ENCODE assay signal across 9 mouse cellular contexts in genomic region chr12:26331048-26331447, GRCm38 (mm10).
DNase-seq lines count a peak whose midpoint lies in the region; ATAC-seq and TF ChIP-seq lines count a peak whose summit lies in the region.
"Had no signal": no experiment of that assay in that cellular context is flagged by ENCODE, and none has a peak within 500 bp of the region (broad histone marks: within the 10 kb centered on the region; RNA-seq: fewer than 3 reads in every experiment).

No protein-coding gene starts in this region.

- peak; percentile 60 for ATAC-seq in forebrain, postnatal 0 days
- ATAC-seq in forebrain, embryonic 12.5 days (ENCODE audit: low FRiP score): no peak
- no peak for ATAC-seq in intestine, embryonic 15.5 days

- H3K4me3 ChIP-seq in forebrain, postnatal 0 days (ENCODE audit: low read depth, low read length): no peak overlapping the region
- H3K4me3 ChIP-seq in forebrain, embryonic 12.5 days (replicated peaks): no peak overlapping the region
- H3K4me3 ChIP-seq in intestine, embryonic 15.5 days (replicated peaks): no peak overlapping the region
- H3K4me3 ChIP-seq: megakaryocyte, embryonic 14.5 days had no signal

- no peak for TF ChIP-seq CTCF in forebrain, postnatal 0 days (IDR thresholded peaks at IDR 0.05; ENCODE audit: low read depth)

- intact Hi-C loops in gastrocnemius, postnatal 14 days (cut with DNase I; ENCODE audit: low total_unique reads): no loop called here

- WGBS in forebrain, postnatal 0 days: 68% methylated on average over 3 of the region's 3 CpGs
- WGBS in forebrain, embryonic 12.5 days: 78% methylated on average over 3 of the region's 3 CpGs
- 67% methylated on average over 3 of the region's 3 CpGs for WGBS in intestine, embryonic 15.5 days

- H3K27ac ChIP-seq in forebrain, postnatal 0 days (ENCODE audit: low read depth, low read length): no peak overlapping the region
- H3K27ac ChIP-seq in forebrain, embryonic 12.5 days: no peak overlapping the region
- no peak overlapping the region for H3K27ac ChIP-seq in intestine, embryonic 15.5 days

- no peaks in the 10 kb centered on the region for H3K9me3 ChIP-seq in forebrain, postnatal 0 days (ENCODE audit: low read length)
- no peaks in the 10 kb centered on the region for H3K9me3 ChIP-seq in forebrain, embryonic 12.5 days
- H3K9me3 ChIP-seq in intestine, embryonic 15.5 days: no peaks in the 10 kb centered on the region
- H3K9me3 ChIP-seq: megakaryocyte, embryonic 14.5 days had no signal

- H3K36me3 ChIP-seq in forebrain, postnatal 0 days (ENCODE audit: insufficient read depth): peaks cover 7% of the 10 kb centered on the region; the same call in 1 of the 2 replicates
- H3K36me3 ChIP-seq in forebrain, embryonic 12.5 days (replicated peaks): peaks cover 27% of the 10 kb centered on the region
- H3K36me3 ChIP-seq in intestine, embryonic 15.5 days: no peaks in the 10 kb centered on the region

- no peaks in the 10 kb centered on the region for H3K4me1 ChIP-seq in forebrain, postnatal 0 days (ENCODE audit: insufficient read depth)
- no peaks in the 10 kb centered on the region for H3K4me1 ChIP-seq in forebrain, embryonic 12.5 days
- no peaks in the 10 kb centered on the region for H3K4me1 ChIP-seq in intestine, embryonic 15.5 days (replicated peaks)

- H3K4me2 ChIP-seq in forebrain, postnatal 0 days (ENCODE audit: low read depth): no peak overlapping the region
- H3K4me2 ChIP-seq in forebrain, embryonic 12.5 days: no peak overlapping the region
- no peak overlapping the region for H3K4me2 ChIP-seq in intestine, embryonic 15.5 days (replicated peaks)

- peak; percentile 26 for DNase-seq in forebrain, postnatal 0 days
- peak; percentile 46 for DNase-seq in adrenal gland, postnatal 14 days
- DNase-seq in gastrocnemius, postnatal 14 days: peak; percentile 74
- DNase-seq in layer of hippocampus, adult 8-10 months (ENCODE audit: low spot score in 2 of 2): peak; percentile 53 to 59
- peak; percentile 29 for DNase-seq in ovary, postnatal 14 days (ENCODE audit: low spot score)
- no peak for DNase-seq in urinary bladder, postnatal 10 days (ENCODE audit: low spot score)

- no peak overlapping the region for H3K9ac ChIP-seq in forebrain, postnatal 0 days
- no peak overlapping the region for H3K9ac ChIP-seq in forebrain, embryonic 12.5 days
- no peak overlapping the region for H3K9ac ChIP-seq in intestine, embryonic 15.5 days

- no peaks in the 10 kb centered on the region for H3K27me3 ChIP-seq in forebrain, postnatal 0 days (ENCODE audit: insufficient read depth, low read length)
- H3K27me3 ChIP-seq in forebrain, embryonic 12.5 days: no peaks in the 10 kb centered on the region
- no peaks in the 10 kb centered on the region for H3K27me3 ChIP-seq in intestine, embryonic 15.5 days (replicated peaks)
- H3K27me3 ChIP-seq: megakaryocyte, embryonic 14.5 days had no signal
